Comparison of ENCODE assay signal across 17 mouse cellular contexts in genomic region chr8:112933815-112934214, GRCm38 (mm10).
"Had no signal": no experiment of that assay in that cellular context is flagged by ENCODE, and none has a peak within 500 bp of the region (broad histone marks: within the 10 kb centered on the region; RNA-seq: fewer than 3 reads in every experiment).

No protein-coding gene starts in this region.

- H3K27me3 ChIP-seq: lung, embryonic 15.5 days; megakaryocyte, embryonic 14.5 days; midbrain, embryonic 12.5 days; midbrain, embryonic 15.5 days; neural tube, embryonic 12.5 days; stomach, embryonic 15.5 days had no signal

- H3K9me3 ChIP-seq: lung, embryonic 15.5 days; midbrain, embryonic 12.5 days; midbrain, embryonic 15.5 days; neural tube, embryonic 12.5 days; stomach, embryonic 15.5 days had no signal

- H3K4me3 ChIP-seq: lung, embryonic 15.5 days; megakaryocyte, embryonic 14.5 days; midbrain, embryonic 12.5 days; midbrain, embryonic 15.5 days; neural tube, embryonic 12.5 days; stomach, embryonic 15.5 days had no signal

- ATAC-seq: liver, postnatal 0 days; lung, postnatal 0 days; midbrain, embryonic 15.5 days had no signal

- H3K36me3 ChIP-seq: lung, embryonic 15.5 days; midbrain, embryonic 12.5 days; midbrain, embryonic 15.5 days; neural tube, embryonic 12.5 days; stomach, embryonic 15.5 days had no signal

- H3K4me1 ChIP-seq: lung, embryonic 15.5 days; megakaryocyte, embryonic 14.5 days; midbrain, embryonic 12.5 days; midbrain, embryonic 15.5 days; neural tube, embryonic 12.5 days; stomach, embryonic 15.5 days had no signal

- DNase-seq: liver, postnatal 0 days; lung, adult 2 months; lung, postnatal 14 days; lung, postnatal 36 days; right cerebral cortex, postnatal 14 days; thymus, adult 2 months; thymus, postnatal 25 days; thymus, postnatal 4 days had no signal

- H3K9ac ChIP-seq: liver, postnatal 0 days; lung, embryonic 15.5 days; midbrain, embryonic 12.5 days; midbrain, embryonic 15.5 days; neural tube, embryonic 12.5 days; stomach, embryonic 15.5 days had no signal

- H3K4me2 ChIP-seq: lung, embryonic 15.5 days; midbrain, embryonic 12.5 days; midbrain, embryonic 15.5 days; neural tube, embryonic 12.5 days; stomach, embryonic 15.5 days had no signal

- H3K27ac ChIP-seq: lung, embryonic 15.5 days; macrophage; midbrain, embryonic 12.5 days; midbrain, embryonic 15.5 days; neural tube, embryonic 12.5 days; stomach, embryonic 15.5 days; stomach, postnatal 0 days had no signal
